Mouse (Mus musculus) megakaryocyte, embryonic 14.5 days (primary cell): ENCODE data around the gene Stk19.

Experiments
- FLI1 ChIP-seq: IDR thresholded peaks from 2 replicates; pipeline ENCODE4 v1.6.1; 2012; ENCODE audit warnings: low read length, inconsistent platforms, mixed read lengths
- GATA1 ChIP-seq: IDR thresholded peaks from 3 replicates; pipeline ENCODE4 v1.6.1; 2012; ENCODE audit warnings: mixed read lengths, low read length, inconsistent platforms, borderline replicate concordance

DNA sequence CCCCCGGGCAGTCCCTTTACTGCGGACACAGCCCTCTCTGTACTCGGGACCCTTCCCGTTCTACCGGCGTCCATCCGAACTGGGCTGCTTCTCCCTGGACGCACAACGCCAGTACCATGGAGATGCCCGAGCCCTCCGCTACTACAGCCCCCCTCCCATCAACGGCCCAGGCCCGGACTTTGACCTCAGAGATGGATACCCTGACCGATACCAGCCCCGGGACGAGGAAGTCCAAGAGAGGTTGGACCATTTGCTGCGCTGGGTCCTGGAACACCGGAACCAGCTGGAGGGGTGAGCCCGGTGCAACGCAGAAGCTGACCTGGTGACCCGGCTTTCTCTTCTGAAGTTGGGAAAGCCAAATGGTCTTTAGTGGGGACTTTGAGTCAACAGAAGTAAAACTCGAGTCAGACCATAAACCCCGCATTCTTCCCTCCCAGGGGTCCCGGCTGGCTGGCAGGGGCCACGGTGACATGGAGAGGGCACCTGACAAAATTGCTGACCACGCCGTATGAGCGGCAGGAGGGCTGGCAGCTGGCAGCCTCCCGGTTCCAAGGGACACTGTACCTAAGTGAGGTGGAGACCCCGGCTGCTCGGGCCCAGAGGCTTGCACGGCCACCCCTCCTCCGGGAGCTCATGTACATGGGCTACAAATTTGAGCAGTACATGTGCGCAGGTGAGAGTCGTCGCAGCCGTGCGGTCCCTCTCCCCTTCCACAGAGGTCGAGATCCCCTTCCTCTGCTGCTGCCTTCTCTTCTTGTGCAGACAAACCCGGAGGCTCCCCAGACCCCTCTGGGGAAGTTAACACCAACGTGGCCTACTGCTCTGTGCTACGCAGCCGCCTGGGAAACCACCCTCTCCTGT is 949 bp upstream of the Stk19 start:
- TF ChIP-seq GATA1 (no peak), FLI1 (no peak)
